Mouse (Mus musculus): ENCODE results near the gene Il18r1.

- TF ChIP-seq POLR2A (IDR thresholded peaks at IDR 0.05; ENCODE audit: insufficient read depth, low read length) = no peak
- TF ChIP-seq CTCF (IDR thresholded peaks at IDR 0.05; ENCODE audit: low read depth, low read length) = no peak
- TF ChIP-seq EP300 (IDR thresholded peaks at IDR 0.05; ENCODE audit: insufficient read depth, low read depth, low read length) = no peak
Measured at GRCm38 (mm10) chr1:40514851-40515585, 49.7 kb downstream of the Il18r1 start, which contains the start of gene Il18rap.

Data from ES-Bruce4 (cell line).